Mouse (Mus musculus) MEL (cell line): ENCODE results near the gene 1700020D05Rik. TPM values are rescaled to one million over a fixed set of nuclear protein-coding genes. Genes with fewer than 3 reads are reported as not detected.

Source experiments
- DNase-seq: peaks from one replicate; pipeline ENCODE4 v3.0.0; 2011; ENCODE audit warnings: low read depth, low spot score
- H3K27ac ChIP-seq: 2 replicates; pipeline ENCODE4 v1.5.1; 2012; ENCODE audit warnings: low read depth, mild to moderate bottlenecking, control low read depth, low read length, moderate library complexity; ENCODE audit not compliant: control insufficient read depth
- H3K27me3 ChIP-seq, 2 experiments: fragments of 150-350 bp in 1 of 2; sonication (generic) in 1 of 2; 2 replicates each; pipeline ENCODE4 v1.6.1; 2012; ENCODE audit warnings: low read length in 2 of 2, mild to moderate bottlenecking in 2 of 2, improper control_type of control experiment in 1 of 2, moderate library complexity in 1 of 2; ENCODE audit not compliant: insufficient read depth in 2 of 2, control insufficient read depth in 1 of 2
- H3K36me3 ChIP-seq, 2 experiments: 2 replicates each; pipeline ENCODE4 v1.6.1; 2012 to 2014; ENCODE audit warnings: low read length in 2 of 2, improper control_type of control experiment in 1 of 2, inconsistent platforms in 1 of 2, mild to moderate bottlenecking in 1 of 2; ENCODE audit not compliant: insufficient read depth in 2 of 2, control insufficient read depth in 1 of 2
- H3K4me1 ChIP-seq, 2 experiments: fragments of 150-350 bp in 1 of 2; sonication (generic) in 1 of 2; 2 replicates each; pipeline ENCODE4 v1.6.1; 2012; ENCODE audit warnings: low read length in 2 of 2, improper control_type of control experiment in 1 of 2, mild to moderate bottlenecking in 1 of 2; ENCODE audit not compliant: insufficient read depth in 2 of 2, control insufficient read depth in 1 of 2
- H3K4me3 ChIP-seq, 2 experiments: fragments of 150-350 bp in 1 of 2; sonication (generic) in 1 of 2; 2 replicates each; pipeline ENCODE4 v1.5.1; 2012; ENCODE audit warnings: low read depth in 2 of 2, low read length in 2 of 2, mild to moderate bottlenecking in 2 of 2, moderate library complexity in 2 of 2, control low read depth in 1 of 2, improper control_type of control experiment in 1 of 2; ENCODE audit not compliant: control insufficient read depth in 1 of 2, insufficient read depth in 1 of 2
- H3K79me2 ChIP-seq: 2 replicates; pipeline ENCODE4 v1.6.1; 2012; ENCODE audit warnings: mild to moderate bottlenecking, low read length, moderate library complexity; ENCODE audit not compliant: control insufficient read depth, poor library complexity, insufficient read depth
- H3K9ac ChIP-seq: 2 replicates; pipeline ENCODE4 v1.6.1; 2012; ENCODE audit warnings: low read depth, mild to moderate bottlenecking, control low read depth, low read length, moderate library complexity; ENCODE audit not compliant: control insufficient read depth, poor library complexity, severe bottlenecking
- H3K9me3 ChIP-seq: fragments of 150-350 bp; sonication (generic); replicated peaks from 2 replicates; pipeline ENCODE4 v1.6.1; 2012; ENCODE audit warnings: mild to moderate bottlenecking, low read length, improper control_type of control experiment, moderate library complexity; ENCODE audit not compliant: insufficient read depth
- BHLHE40 ChIP-seq: IDR thresholded peaks from 2 replicates; pipeline ENCODE4 v1.6.1; 2012; ENCODE audit warnings: low read depth, mild to moderate bottlenecking, inconsistent platforms, low read length, improper control_type of control experiment, borderline replicate concordance
- CTCF ChIP-seq, 3 experiments: IDR thresholded peaks in 2 of 3; conservative IDR thresholded peaks in 1 of 3; 2 replicates each; pipeline ENCODE4 v1.5.1; 2011 to 2012; ENCODE audit warnings: low read length in 3 of 3, low read depth in 2 of 3, mild to moderate bottlenecking in 2 of 3, improper control_type of control experiment in 1 of 3, inconsistent platforms in 1 of 3, mixed read lengths in 1 of 3, moderate library complexity in 1 of 3; ENCODE audit not compliant: control insufficient read depth in 1 of 3, insufficient read depth in 1 of 3, poor library complexity in 1 of 3, severe bottlenecking in 1 of 3
- ELF1 ChIP-seq: IDR thresholded peaks from 2 replicates; pipeline ENCODE4 v1.6.1; 2014; ENCODE audit warnings: low read depth, mild to moderate bottlenecking, inconsistent platforms, low read length, improper control_type of control experiment, moderate library complexity
- EP300 ChIP-seq, 2 experiments: IDR thresholded peaks; 2 replicates each; pipeline ENCODE4 v1.6.1; 2011; ENCODE audit warnings: improper control_type of control experiment in 2 of 2, low read length in 2 of 2, low read depth in 1 of 2, mild to moderate bottlenecking in 1 of 2
- GABPA ChIP-seq: IDR thresholded peaks from 2 replicates; pipeline ENCODE4 v1.6.1; 2012; ENCODE audit warnings: low read depth, mild to moderate bottlenecking, inconsistent platforms, low read length, improper control_type of control experiment, moderate library complexity
- GATA1 ChIP-seq: IDR thresholded peaks from 2 replicates; pipeline ENCODE4 v1.6.1; 2011; ENCODE audit warnings: low read depth, low read length, improper control_type of control experiment
- JUND ChIP-seq: IDR thresholded peaks from 2 replicates; pipeline ENCODE4 v1.6.1; 2011; ENCODE audit warnings: low read depth, mild to moderate bottlenecking, improper control_type of control experiment, low read length
- MAFK ChIP-seq: IDR thresholded peaks from 2 replicates; pipeline ENCODE4 v1.6.1; 2011; ENCODE audit warnings: low read depth, mild to moderate bottlenecking, low read length, improper control_type of control experiment, borderline replicate concordance
- MAX ChIP-seq: IDR thresholded peaks from 2 replicates; pipeline ENCODE4 v1.6.1; 2011; ENCODE audit warnings: low read length, improper control_type of control experiment
- MEF2A ChIP-seq: IDR thresholded peaks from 2 replicates; pipeline ENCODE4 v1.6.1; 2014; ENCODE audit warnings: low read depth, mild to moderate bottlenecking, inconsistent platforms, low read length, improper control_type of control experiment; ENCODE audit not compliant: poor library complexity, insufficient replicate concordance, severe bottlenecking; ENCODE audit errors: extremely low read depth
- MXI1 ChIP-seq: IDR thresholded peaks from 2 replicates; pipeline ENCODE4 v1.6.1; 2011; ENCODE audit warnings: mild to moderate bottlenecking, low read depth, low read length, improper control_type of control experiment
- MYC ChIP-seq: IDR thresholded peaks from 2 replicates; pipeline ENCODE4 v1.6.1; 2011; ENCODE audit warnings: low read depth, mild to moderate bottlenecking, low read length, improper control_type of control experiment, moderate library complexity
- NELFE ChIP-seq: IDR thresholded peaks from 2 replicates; pipeline ENCODE4 v1.6.1; 2011; ENCODE audit warnings: low read depth, low read length, improper control_type of control experiment
- POLR2AphosphoS2 ChIP-seq: IDR thresholded peaks from 2 replicates; pipeline ENCODE4 v1.6.1; 2011; ENCODE audit warnings: low read length, improper control_type of control experiment
- POLR2AphosphoS5 ChIP-seq: IDR thresholded peaks from 2 replicates; pipeline ENCODE4 v1.6.1; 2012; ENCODE audit warnings: low read depth, borderline replicate concordance, mild to moderate bottlenecking, inconsistent platforms, low read length, moderate library complexity, mixed read lengths
- RAD21 ChIP-seq: IDR thresholded peaks from 2 replicates; pipeline ENCODE4 v1.6.1; 2011; ENCODE audit warnings: mild to moderate bottlenecking, low read depth, low read length, improper control_type of control experiment
- SIN3A ChIP-seq: IDR thresholded peaks from 2 replicates; pipeline ENCODE4 v1.6.1; 2012; ENCODE audit warnings: low read length, improper control_type of control experiment, inconsistent platforms
- SMC3 ChIP-seq: IDR thresholded peaks from 2 replicates; pipeline ENCODE4 v1.6.1; 2011; ENCODE audit warnings: low read depth, low read length, improper control_type of control experiment
- UBTF ChIP-seq: IDR thresholded peaks from 2 replicates; pipeline ENCODE4 v1.6.1; 2012; ENCODE audit warnings: low read depth, mild to moderate bottlenecking, inconsistent platforms, low read length, improper control_type of control experiment, moderate library complexity, borderline replicate concordance; ENCODE audit not compliant: insufficient read depth
- USF1 ChIP-seq: IDR thresholded peaks from 2 replicates; pipeline ENCODE4 v1.6.1; 2014; ENCODE audit warnings: low read depth, mild to moderate bottlenecking, inconsistent platforms, low read length, improper control_type of control experiment, moderate library complexity
- ZMIZ1 ChIP-seq: IDR thresholded peaks from 2 replicates; pipeline ENCODE4 v1.6.1; 2012; ENCODE audit warnings: low read depth, mild to moderate bottlenecking, inconsistent platforms, low read length, improper control_type of control experiment, moderate library complexity
- polyA plus RNA-seq, 2 experiments: library from polyadenylated mRNA; stranded (reverse) in 1 of 2; unstranded in 1 of 2; fragments of >175 nt in 1 of 2; fragments of >200 nt in 1 of 2; gene quantifications; 2 replicates each; pipeline versions ENCODE4 v1.2.1 to v1.2.4; 2012; ENCODE audit warnings: low replicate concordance in 2 of 2, low read depth in 1 of 2; ENCODE audit not compliant: insufficient read length in 2 of 2, insufficient read depth in 1 of 2, missing spikeins in 1 of 2
- total RNA-seq: library from RNA; depleted of rRNA; stranded (reverse); fragments of 300-350 nt; gene quantifications from 2 replicates; pipeline ENCODE4 v1.2.3, GENCODE M21; 2012

1700020D05Rik gene
- total and polyA plus RNA-seq, 3 experiments = 0.19 to 0.78 TPM; not detected in 1

DNA sequence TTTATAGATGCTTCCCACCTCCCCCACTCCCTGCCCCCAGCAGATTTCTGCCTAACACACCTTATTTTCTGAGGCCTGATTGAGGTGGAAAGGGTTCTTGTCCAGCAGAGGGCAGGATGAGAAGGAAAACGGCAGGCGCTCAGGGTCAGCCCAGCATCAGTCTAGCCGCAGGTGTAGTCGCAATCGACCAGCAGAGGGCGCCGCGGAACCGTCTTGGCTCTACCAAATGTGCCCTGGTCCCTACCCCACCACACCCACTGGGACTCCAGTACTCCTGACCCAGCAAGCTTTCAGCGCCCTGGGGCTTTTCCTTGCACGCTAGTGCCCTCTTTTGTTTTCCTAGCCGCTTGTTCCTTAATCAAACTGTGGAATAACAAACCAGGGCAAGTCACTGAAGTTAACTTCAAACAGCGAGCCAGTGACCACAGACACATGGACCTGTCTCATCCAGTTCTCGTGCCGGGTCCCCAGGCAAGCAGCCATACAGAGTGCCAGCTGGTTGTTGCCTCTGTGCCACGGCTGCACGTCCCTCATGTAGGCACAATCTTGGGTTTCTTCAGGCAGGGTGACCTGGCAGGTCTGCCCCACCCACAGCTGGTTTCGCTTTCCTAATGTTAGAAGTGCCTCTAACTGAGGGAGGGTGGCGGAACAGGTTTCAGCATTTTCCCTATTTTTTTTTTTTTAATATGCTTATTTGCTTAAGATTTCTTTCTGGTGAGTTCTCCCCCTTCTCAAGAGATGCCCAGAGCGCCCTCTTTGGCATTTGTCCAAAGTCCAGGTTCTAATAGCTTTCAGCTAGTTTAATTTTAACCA is 25.9 kb upstream of the 1700020D05Rik start (continued):
- TF ChIP-seq GABPA = no peak
- TF ChIP-seq JUND = no peak
- no peak for TF ChIP-seq USF1
- TF ChIP-seq POLR2AphosphoS5 = no peak
- no peak for TF ChIP-seq MAFK
- no peak for TF ChIP-seq UBTF
- TF ChIP-seq ELF1 = no peak
- TF ChIP-seq MAX = peak; percentile 19; the same call in 1 of the 2 replicates
- no peak; the same call in 1 of the 2 replicates for TF ChIP-seq MXI1
- TF ChIP-seq MEF2A = no peak
- TF ChIP-seq MYC = 0 out of 2 replicates have a peak, but pooled peaks have one; percentile 30
- TF ChIP-seq ZMIZ1 = no peak
- TF ChIP-seq NELFE = no peak
- peak; percentile 92 to 100 (median 99) for TF ChIP-seq CTCF (IDR thresholded peaks at IDR 0.05 in 2 of 3, conservative IDR thresholded peaks at IDR 0.05 in 1 of 3; ENCODE audit: control insufficient read depth in 1 of 3, insufficient read depth in 1 of 3, low read depth in 2 of 3, low read length in 3 of 3, poor library complexity in 1 of 3, severe bottlenecking in 1 of 3)
- TF ChIP-seq POLR2AphosphoS2 = no peak
- peak; percentile 66 for TF ChIP-seq SIN3A

DNA sequence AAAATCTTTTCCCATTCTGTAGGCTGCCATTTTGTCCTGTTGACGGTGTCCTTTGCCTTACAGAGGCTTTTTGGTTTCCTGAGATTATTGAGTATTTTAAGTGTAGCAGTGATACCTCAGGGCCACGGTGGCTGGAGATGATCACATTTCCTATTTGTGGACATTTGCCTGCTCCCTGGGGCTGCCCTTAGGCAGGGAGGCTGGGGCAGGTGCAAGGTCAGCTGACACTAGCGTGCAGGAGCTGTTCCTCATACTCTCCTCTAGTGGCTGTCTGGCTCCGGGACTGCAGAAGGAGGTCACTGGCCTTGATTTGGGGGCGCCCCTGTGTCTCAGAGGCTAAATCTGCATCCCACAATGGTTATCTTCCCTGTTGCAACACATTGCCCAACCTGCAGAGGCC is 21.6 kb upstream of the 1700020D05Rik start:
- no peak for DNase-seq
- TF ChIP-seq RAD21 = no peak
- TF ChIP-seq POLR2AphosphoS5 = no peak
- no peak for TF ChIP-seq SIN3A
- no peak for TF ChIP-seq MYC
- no peak for TF ChIP-seq JUND
- no peak for TF ChIP-seq MAX
- no peak for TF ChIP-seq MEF2A
- no peak for TF ChIP-seq NELFE
- no peak for TF ChIP-seq BHLHE40
- TF ChIP-seq POLR2AphosphoS2 = no peak
- no peak for TF ChIP-seq UBTF
- no peak for TF ChIP-seq EP300 (IDR thresholded peaks at IDR 0.05; ENCODE audit: low read depth in 1 of 2, low read length in 2 of 2)
- TF ChIP-seq GATA1 = no peak
- TF ChIP-seq SMC3 = no peak
- TF ChIP-seq MAFK = no peak

More for the DNA sequence above, 21.6 kb upstream of the 1700020D05Rik start:
- Histone ChIP-seq H3K79me2 (no peaks in the 10 kb centered on the region), H3K4me3 (no peak overlapping the region), H3K27ac (no peak overlapping the region), H3K9me3 (no peaks in the 10 kb centered on the region), H3K9ac (no peak overlapping the region), H3K4me1 (no peaks in the 10 kb centered on the region), H3K27me3 (no peaks in the 10 kb centered on the region), H3K36me3 (no peaks in the 10 kb centered on the region; a peak in 1 of 4 replicates)
